Mouse (Mus musculus) liver, embryonic 12.5 days (tissue): ENCODE data around the gene Agbl1. TPM values are rescaled to one million over a fixed set of nuclear protein-coding genes. Genes with fewer than 3 reads are reported as not detected.
"Not testable (repeated sequence)": the region's sequence is repeated elsewhere in the genome, so short reads cannot be mapped to it uniquely, and the experiment has no call there.

Experiments used
- ATAC-seq: fragments of 200-750 bp; cut with Nextera tagmentation; 2 replicates; pipeline ENCODE4 v1.8.0; 2017; ENCODE audit warnings: moderate number of reproducible peaks, mild to moderate bottlenecking, moderate library complexity
- H3K27ac ChIP-seq: fragments of 300-500 bp; sonication (generic); 2 replicates; pipeline ENCODE4 v1.5.1; 2016; ENCODE audit warnings: mild to moderate bottlenecking
- H3K27me3 ChIP-seq: fragments of 300-500 bp; sonication (generic); replicated peaks from 2 replicates; pipeline ENCODE4 v1.6.1; 2016; ENCODE audit warnings: mild to moderate bottlenecking, moderate library complexity
- H3K36me3 ChIP-seq: fragments of 300-500 bp; sonication (generic); 2 replicates; pipeline ENCODE4 v1.6.1; 2016; ENCODE audit warnings: mild to moderate bottlenecking, moderate library complexity
- H3K4me1 ChIP-seq: fragments of 300-500 bp; sonication (generic); 2 replicates; pipeline ENCODE4 v1.6.1; 2016
- H3K4me2 ChIP-seq: fragments of 300-500 bp; sonication (generic); 2 replicates; pipeline ENCODE4 v1.6.1; 2016; ENCODE audit warnings: mild to moderate bottlenecking, moderate library complexity
- H3K4me3 ChIP-seq: fragments of 300-500 bp; sonication (generic); 2 replicates; pipeline ENCODE4 v1.5.1; 2016; ENCODE audit warnings: mild to moderate bottlenecking, moderate library complexity
- H3K9ac ChIP-seq: fragments of 300-500 bp; sonication (generic); 2 replicates; pipeline ENCODE4 v1.6.1; 2016; ENCODE audit warnings: mild to moderate bottlenecking, moderate library complexity
- H3K9me3 ChIP-seq: fragments of 300-500 bp; sonication (generic); replicated peaks from 2 replicates; pipeline ENCODE4 v1.6.1; 2016; ENCODE audit warnings: mild to moderate bottlenecking, moderate library complexity
- WGBS: fragments of 180-500 bp; shearing (Covaris S2); methylation state at CpG from one replicate; pipeline ENCODE4 v1.1.7; 2016; ENCODE audit not compliant: insufficient replicate concordance; 5-methylcytosine and 5-hydroxymethylcytosine counted together
- polyA plus RNA-seq: library from polyadenylated mRNA; unstranded; fragments of >200 nt; fragmentation: Nextera tagmentation; extraction: Ambion mirVana; gene quantifications from 2 replicates; pipeline ENCODE4 v1.2.1, GENCODE M21; 2016

The Agbl1 gene
- polyA plus RNA-seq, 1 experiment from 2014 or later, result not detected

- Histone ChIP-seq H3K4me1 (no peaks in the 10 kb centered on the region), H3K4me3 (no peak overlapping the region), H3K27me3 (no peaks in the 10 kb centered on the region), H3K4me2 (no peak overlapping the region), H3K9ac (no peak overlapping the region), H3K9me3 (no peaks in the 10 kb centered on the region), H3K27ac (no peak overlapping the region), H3K36me3 (no peaks in the 10 kb centered on the region)
- ATAC-seq, result no peak
- WGBS, result 54% methylated on average over 5 of the region's 5 CpGs
These were observed 431.4 kb downstream of the Agbl1 start for GRCm38 (mm10) chr7:76661072-76661471.

GRCm38 (mm10) chr7:76674856-76675255 is 445.2 kb downstream of the Agbl1 start:
- ATAC-seq, result no peak
- Histone ChIP-seq H3K4me3 (no peak overlapping the region), H3K27me3 (no peaks in the 10 kb centered on the region), H3K36me3 (no peaks in the 10 kb centered on the region), H3K4me1 (no peaks in the 10 kb centered on the region), H3K4me2 (no peak overlapping the region), H3K9ac (no peak overlapping the region), H3K27ac (no peak overlapping the region), H3K9me3 (no peaks in the 10 kb centered on the region)
- 73% methylated on average over 3 of the region's 3 CpGs for WGBS

- Histone ChIP-seq H3K9ac (no peak overlapping the region), H3K27ac (no peak overlapping the region), H3K4me2 (no peak overlapping the region), H3K36me3 (no peaks in the 10 kb centered on the region), H3K4me1 (no peaks in the 10 kb centered on the region), H3K9me3 (no peaks in the 10 kb centered on the region), H3K4me3 (no peak overlapping the region), H3K27me3 (no peaks in the 10 kb centered on the region)
- ATAC-seq, result no peak
- WGBS, result 38% methylated on average over 1 of the region's 1 CpGs
These were observed 471.5 kb downstream of the Agbl1 start for GRCm38 (mm10) chr7:76701224-76701623.

DNA sequence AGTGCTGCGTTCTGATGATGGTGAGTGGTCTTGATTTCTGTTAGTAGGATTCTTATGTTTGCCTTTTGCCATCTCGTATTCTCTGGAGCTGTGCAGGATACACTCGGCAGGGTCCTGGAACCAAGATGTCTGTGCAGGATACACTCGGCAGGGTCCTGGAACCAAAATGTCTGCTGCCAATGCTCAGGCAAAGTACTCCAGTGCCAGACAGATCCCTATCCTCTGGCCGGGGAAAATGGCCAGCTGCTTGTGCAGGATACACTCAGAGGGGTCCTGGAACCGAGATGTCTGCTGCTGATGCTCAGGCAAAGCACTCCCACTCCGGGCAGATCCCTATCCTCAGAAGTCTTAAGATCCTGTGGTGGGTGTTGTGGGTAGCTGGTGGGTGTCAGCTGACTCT is 502.5 kb downstream of the Agbl1 start:
- WGBS, result 71% methylated on average over 7 of the region's 7 CpGs
- H3K27me3 ChIP-seq, H3K36me3 ChIP-seq, H3K9me3 ChIP-seq, H3K4me1 ChIP-seq, H3K9ac ChIP-seq, H3K27ac ChIP-seq, ATAC-seq, H3K4me3 ChIP-seq, H3K4me2 ChIP-seq: not testable (repeated sequence)

- ATAC-seq, result no peak
- WGBS, result 38% methylated on average over 5 of the region's 5 CpGs
- Histone ChIP-seq H3K4me2 (no peak overlapping the region), H3K27ac (no peak overlapping the region), H3K4me1 (no peaks in the 10 kb centered on the region), H3K9ac (no peak overlapping the region), H3K9me3 (no peaks in the 10 kb centered on the region), H3K36me3 (no peaks in the 10 kb centered on the region), H3K4me3 (no peak overlapping the region), H3K27me3 (no peaks in the 10 kb centered on the region)
These were observed 547.7 kb downstream of the Agbl1 start for GRCm38 (mm10) chr7:76777237-76777855.

DNA sequence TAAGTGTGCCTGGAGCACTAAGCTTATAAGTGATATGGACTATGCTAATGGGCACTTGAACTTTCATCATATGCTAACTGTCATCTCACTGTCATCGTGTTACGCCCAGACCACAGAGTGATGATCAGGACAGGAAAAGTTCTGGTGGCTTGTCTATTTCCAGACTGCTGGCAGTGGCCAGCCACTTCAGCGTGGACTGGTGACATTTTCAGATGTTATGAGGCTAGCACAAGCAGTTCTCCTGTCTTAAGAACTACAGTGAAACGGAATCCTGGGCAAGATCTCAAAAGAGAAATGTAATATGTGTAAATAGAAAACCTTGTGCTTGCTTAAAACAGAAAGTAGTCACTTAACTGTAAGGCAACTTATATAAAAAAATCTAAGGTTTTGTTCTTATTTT is 550.8 kb downstream of the Agbl1 start:
- 54% methylated on average over 4 of the region's 4 CpGs for WGBS
- no peak overlapping the region for H3K9ac ChIP-seq

GRCm38 (mm10) chr7:76788561-76789306 is 559.0 kb downstream of the Agbl1 start:
- no peak overlapping the region for H3K4me2 ChIP-seq
- no peak overlapping the region for H3K27ac ChIP-seq
- H3K4me3 ChIP-seq, result no peak overlapping the region
- no peak overlapping the region for H3K9ac ChIP-seq
- WGBS, result 38% methylated on average over 1 of the region's 1 CpGs
- H3K4me1 ChIP-seq, result no peaks in the 10 kb centered on the region
- no peaks in the 10 kb centered on the region for H3K9me3 ChIP-seq
- H3K36me3 ChIP-seq, result no peaks in the 10 kb centered on the region
- no peak for ATAC-seq
- H3K27me3 ChIP-seq, result no peaks in the 10 kb centered on the region

More for the DNA sequence above, 550.8 kb downstream of the Agbl1 start:
- ATAC-seq, result no peak
- H3K4me2 ChIP-seq, result no peak overlapping the region
- H3K36me3 ChIP-seq, result no peaks in the 10 kb centered on the region
- no peaks in the 10 kb centered on the region for H3K9me3 ChIP-seq
- no peaks in the 10 kb centered on the region for H3K4me1 ChIP-seq
- no peak overlapping the region for H3K27ac ChIP-seq
- no peak overlapping the region for H3K4me3 ChIP-seq
- H3K27me3 ChIP-seq, result no peaks in the 10 kb centered on the region

DNA sequence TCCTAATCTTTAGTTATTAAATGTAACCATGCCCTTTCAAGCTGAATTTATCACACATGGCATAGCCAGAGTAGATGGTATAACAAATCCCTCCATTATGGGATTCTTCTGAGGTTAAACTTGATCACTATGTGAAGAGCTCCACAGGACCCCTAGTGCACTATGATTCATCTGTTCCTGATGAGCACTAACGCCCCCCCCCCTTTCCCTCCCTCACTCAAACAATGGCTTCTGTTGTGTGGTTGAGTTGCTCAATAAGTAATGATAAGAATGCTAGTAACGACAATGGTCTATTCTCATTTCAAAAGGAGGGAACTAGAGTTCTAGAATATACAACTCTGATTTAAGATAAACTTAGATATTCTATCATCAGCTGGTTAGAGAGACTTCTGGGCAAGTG is 560.4 kb downstream of the Agbl1 start:
- Histone ChIP-seq H3K36me3 (no peaks in the 10 kb centered on the region), H3K4me1 (no peaks in the 10 kb centered on the region), H3K4me3 (no peak overlapping the region), H3K4me2 (no peak overlapping the region), H3K9me3 (no peaks in the 10 kb centered on the region), H3K9ac (no peak overlapping the region), H3K27me3 (no peaks in the 10 kb centered on the region), H3K27ac (no peak overlapping the region)
- WGBS, result 39% methylated on average over 2 of the region's 2 CpGs
- no peak for ATAC-seq

GRCm38 (mm10) chr7:76791247-76791646 is 561.6 kb downstream of the Agbl1 start:
- no peak overlapping the region for H3K4me3 ChIP-seq
- H3K9ac ChIP-seq, result no peak overlapping the region
- no peaks in the 10 kb centered on the region for H3K36me3 ChIP-seq
- no peaks in the 10 kb centered on the region for H3K27me3 ChIP-seq
- H3K9me3 ChIP-seq, result no peaks in the 10 kb centered on the region
- no peak overlapping the region for H3K4me2 ChIP-seq
- no peaks in the 10 kb centered on the region for H3K4me1 ChIP-seq
- no peak for ATAC-seq
- WGBS, result 53% methylated on average over 4 of the region's 4 CpGs
- H3K27ac ChIP-seq, result no peak overlapping the region

DNA sequence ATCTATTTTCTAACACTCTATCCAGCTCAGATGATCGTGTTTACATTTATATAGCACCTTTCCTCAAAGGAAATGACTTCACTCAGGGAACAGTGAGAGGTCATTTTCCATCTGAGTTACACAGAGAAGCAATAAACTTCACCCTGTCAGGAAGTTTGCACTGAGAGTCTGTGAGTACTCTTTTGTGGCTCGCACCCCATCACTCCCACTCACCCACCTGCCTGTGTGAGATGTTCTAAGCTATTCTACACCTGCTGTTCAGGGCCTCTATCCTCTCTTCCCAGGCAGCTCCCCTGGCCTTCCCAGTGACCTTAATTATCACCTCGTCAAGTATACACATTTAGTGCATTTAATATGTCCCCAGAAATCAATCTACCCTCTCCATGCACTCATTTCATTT is 580.3 kb downstream of the Agbl1 start:
- no peak for ATAC-seq
- Histone ChIP-seq H3K4me3 (no peak overlapping the region), H3K27me3 (no peaks in the 10 kb centered on the region), H3K4me1 (no peaks in the 10 kb centered on the region), H3K27ac (no peak overlapping the region), H3K36me3 (no peaks in the 10 kb centered on the region), H3K9ac (no peak overlapping the region), H3K9me3 (no peaks in the 10 kb centered on the region), H3K4me2 (no peak overlapping the region)
- 45% methylated on average over 3 of the region's 3 CpGs for WGBS

GRCm38 (mm10) chr7:76820571-76820970 is 590.9 kb downstream of the Agbl1 start:
- Histone ChIP-seq H3K36me3 (no peaks in the 10 kb centered on the region), H3K9ac (no peak overlapping the region), H3K4me3 (no peak overlapping the region), H3K9me3 (no peaks in the 10 kb centered on the region), H3K4me2 (no peak overlapping the region), H3K4me1 (no peaks in the 10 kb centered on the region), H3K27me3 (no peaks in the 10 kb centered on the region), H3K27ac (no peak overlapping the region)
- 57% methylated on average over 2 of the region's 2 CpGs for WGBS
- ATAC-seq, result no peak

DNA sequence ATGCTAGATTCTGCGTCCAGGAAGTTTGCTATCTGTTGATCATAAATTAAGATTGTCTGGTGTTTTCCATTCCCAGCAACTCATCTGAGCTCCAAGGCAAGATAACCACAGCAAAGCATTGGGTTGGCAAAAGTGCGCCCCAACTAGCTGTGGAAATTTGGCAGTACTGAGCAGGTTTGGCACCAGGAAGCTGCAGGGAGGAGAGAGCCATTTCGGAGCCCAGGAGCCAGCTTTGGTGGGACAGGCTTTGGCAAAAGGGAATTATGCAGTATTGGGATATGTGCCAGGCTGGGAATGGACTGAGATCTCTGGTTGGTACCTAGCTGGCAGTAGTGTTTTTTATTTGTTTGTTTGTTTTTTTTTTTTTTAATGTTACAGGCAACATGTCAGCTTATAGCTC is 612.5 kb downstream of the Agbl1 start:
- Histone ChIP-seq H3K9ac (no peak overlapping the region), H3K36me3 (no peaks in the 10 kb centered on the region), H3K4me1 (no peaks in the 10 kb centered on the region), H3K9me3 (no peaks in the 10 kb centered on the region), H3K4me2 (no peak overlapping the region), H3K4me3 (no peak overlapping the region), H3K27ac (no peak overlapping the region), H3K27me3 (no peaks in the 10 kb centered on the region)
- ATAC-seq, result no peak
- 71% methylated on average over 3 of the region's 3 CpGs for WGBS
